In the genomic region with DNA sequence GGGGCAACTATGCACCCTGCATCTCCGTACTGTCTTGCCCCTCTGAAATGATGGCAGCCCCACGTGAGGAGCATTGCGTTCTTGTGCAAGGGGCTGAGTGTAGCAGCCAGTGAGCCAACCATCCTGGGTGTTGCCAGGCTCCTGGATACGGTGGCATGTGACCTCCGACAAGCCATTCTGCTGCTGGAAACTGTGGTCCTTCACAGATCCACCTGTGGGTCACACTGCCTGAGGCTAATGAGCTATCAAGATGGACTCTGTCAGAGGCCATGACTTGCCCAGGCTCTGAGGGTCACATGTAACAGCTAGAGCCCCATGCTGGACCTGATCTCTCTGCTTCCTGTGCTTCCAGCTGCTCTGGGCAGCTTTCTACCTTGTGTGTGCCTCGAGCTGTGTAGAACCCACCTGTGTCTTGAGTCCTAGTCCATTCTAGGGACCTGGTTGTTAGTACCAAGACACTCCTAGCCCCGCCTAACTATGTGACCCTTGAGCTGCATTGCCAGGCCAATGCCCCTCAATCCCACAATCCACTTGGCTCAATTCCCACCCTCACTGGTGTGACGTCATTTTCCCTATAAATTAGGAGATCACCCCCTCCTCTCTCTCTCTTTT, we compare ENCODE assay signal across 14 mouse cellular contexts. TPM values are rescaled to one million over a fixed set of nuclear protein-coding genes. Genes with fewer than 3 reads are reported as not detected.
DNase-seq lines count a peak whose midpoint lies in the region; ATAC-seq and TF ChIP-seq lines count a peak whose summit lies in the region.
"Had no signal": no experiment of that assay in that cellular context is flagged by ENCODE, and none has a peak within 500 bp of the region (broad histone marks: within the 10 kb centered on the region; RNA-seq: fewer than 3 reads in every experiment).

No protein-coding gene starts in this region.

- H3K9me3 ChIP-seq in forebrain, embryonic 13.5 days (replicated peaks) = no peaks in the 10 kb centered on the region
- no peaks in the 10 kb centered on the region for H3K9me3 ChIP-seq in forebrain, embryonic 10.5 days
- H3K9me3 ChIP-seq in MEL (replicated peaks; ENCODE audit: insufficient read depth, low read length) = no peaks in the 10 kb centered on the region
- H3K9me3 ChIP-seq in hindbrain, postnatal 0 days (ENCODE audit: low read length) = no peaks in the 10 kb centered on the region
- H3K9me3 ChIP-seq in midbrain, embryonic 14.5 days (ENCODE audit: control insufficient read depth, low read length) = no peaks in the 10 kb centered on the region
- H3K9me3 ChIP-seq: embryonic facial prominence, embryonic 12.5 days; heart, embryonic 13.5 days had no signal

- 0 out of 2 replicates have a peak overlapping the region, but pooled peaks have one; percentile 3 for H3K4me3 ChIP-seq in forebrain, embryonic 13.5 days
- H3K4me3 ChIP-seq in forebrain, embryonic 10.5 days = no peak overlapping the region
- no peak overlapping the region for H3K4me3 ChIP-seq in MEL (ENCODE audit: control insufficient read depth in 1 of 2, insufficient read depth in 1 of 2, low read depth in 2 of 2, low read length in 2 of 2)
- H3K4me3 ChIP-seq in hindbrain, postnatal 0 days (ENCODE audit: low read length) = no peak overlapping the region
- H3K4me3 ChIP-seq in midbrain, embryonic 14.5 days (replicated peaks; ENCODE audit: low read depth, low read length) = 0 out of 2 replicates have a peak overlapping the region, but pooled peaks have one; percentile 7
- H3K4me3 ChIP-seq: embryonic facial prominence, embryonic 12.5 days; heart, embryonic 13.5 days had no signal

- peaks cover 48% of the 10 kb centered on the region for H3K4me1 ChIP-seq in forebrain, embryonic 13.5 days
- peaks cover 33% of the 10 kb centered on the region for H3K4me1 ChIP-seq in forebrain, embryonic 10.5 days
- peaks cover 2 to 19% of the 10 kb centered on the region in 2 experiments for H3K4me1 ChIP-seq in MEL (ENCODE audit: control insufficient read depth in 1 of 2, insufficient read depth in 2 of 2, low read length in 2 of 2)
- H3K4me1 ChIP-seq in hindbrain, postnatal 0 days (ENCODE audit: insufficient read depth, low read length) = peaks cover 8% of the 10 kb centered on the region; the same call in 1 of the 2 replicates
- H3K4me1 ChIP-seq in midbrain, embryonic 14.5 days (ENCODE audit: control insufficient read depth, insufficient read depth, low read length) = peaks cover 20% of the 10 kb centered on the region

- H3K27ac ChIP-seq in forebrain, embryonic 13.5 days = no peak overlapping the region
- H3K27ac ChIP-seq in forebrain, embryonic 10.5 days = no peak overlapping the region
- peak overlapping the region; percentile 34; the same call in 1 of the 2 replicates for H3K27ac ChIP-seq in MEL (ENCODE audit: control insufficient read depth, low read depth, low read length)
- no peak overlapping the region for H3K27ac ChIP-seq in hindbrain, postnatal 0 days
- H3K27ac ChIP-seq in midbrain, embryonic 14.5 days (replicated peaks; ENCODE audit: low read depth, low read length) = no peak overlapping the region
- H3K27ac ChIP-seq: embryonic facial prominence, embryonic 12.5 days; heart, embryonic 13.5 days had no signal

- H3K36me3 ChIP-seq in forebrain, embryonic 13.5 days (ENCODE audit: poor library complexity, severe bottlenecking) = peaks cover 50% of the 10 kb centered on the region
- H3K36me3 ChIP-seq in forebrain, embryonic 10.5 days (replicated peaks) = peaks cover 52% of the 10 kb centered on the region
- peaks cover 0 to 8% of the 10 kb centered on the region in 2 experiments; a peak in 2 of 4 replicates for H3K36me3 ChIP-seq in MEL (ENCODE audit: control insufficient read depth in 1 of 2, insufficient read depth in 2 of 2, low read length in 2 of 2)
- H3K36me3 ChIP-seq in hindbrain, postnatal 0 days (ENCODE audit: insufficient read depth, low read length) = peaks cover 33% of the 10 kb centered on the region
- peaks cover 58% of the 10 kb centered on the region for H3K36me3 ChIP-seq in midbrain, embryonic 14.5 days (ENCODE audit: control insufficient read depth, insufficient read depth, low read length)
- H3K36me3 ChIP-seq: embryonic facial prominence, embryonic 12.5 days; heart, embryonic 13.5 days had no signal

- no peaks in the 10 kb centered on the region for H3K27me3 ChIP-seq in forebrain, embryonic 13.5 days
- peaks cover 26% of the 10 kb centered on the region for H3K27me3 ChIP-seq in forebrain, embryonic 10.5 days (ENCODE audit: poor library complexity, severe bottlenecking)
- H3K27me3 ChIP-seq in MEL (ENCODE audit: control insufficient read depth in 1 of 2, insufficient read depth in 2 of 2, low read length in 2 of 2) = no peaks in the 10 kb centered on the region
- no peaks in the 10 kb centered on the region for H3K27me3 ChIP-seq in hindbrain, postnatal 0 days (ENCODE audit: insufficient read depth, low read length)
- no peaks in the 10 kb centered on the region for H3K27me3 ChIP-seq in midbrain, embryonic 14.5 days (ENCODE audit: control insufficient read depth, insufficient read depth, low read length)

- H3K9ac ChIP-seq in forebrain, embryonic 13.5 days = 0 out of 2 replicates have a peak overlapping the region, but pooled peaks have one; percentile 16
- H3K9ac ChIP-seq in MEL (ENCODE audit: control insufficient read depth, low read depth, low read length, poor library complexity, severe bottlenecking) = no peak overlapping the region
- no peak overlapping the region for H3K9ac ChIP-seq in hindbrain, postnatal 0 days (replicated peaks; ENCODE audit: low read length)
- H3K9ac ChIP-seq in midbrain, embryonic 14.5 days (replicated peaks; ENCODE audit: low read length) = peak overlapping the region; percentile 14; the same call in 1 of the 2 replicates
- H3K9ac ChIP-seq: embryonic facial prominence, embryonic 12.5 days; heart, embryonic 13.5 days; lung, embryonic 14.5 days had no signal

- H3K4me2 ChIP-seq in forebrain, embryonic 13.5 days = peak overlapping the region; percentile 41
- peak overlapping the region; percentile 33; the same call in 1 of the 2 replicates for H3K4me2 ChIP-seq in hindbrain, postnatal 0 days (ENCODE audit: low read depth, low read length)
- H3K4me2 ChIP-seq in midbrain, embryonic 14.5 days (ENCODE audit: low read length) = peak overlapping the region; percentile 95
- H3K4me2 ChIP-seq: embryonic facial prominence, embryonic 12.5 days; heart, embryonic 13.5 days; lung, embryonic 14.5 days had no signal

- TF ChIP-seq CTCF in MEL (IDR thresholded peaks at IDR 0.05 in 2 of 3, conservative IDR thresholded peaks at IDR 0.05 in 1 of 3; ENCODE audit: control insufficient read depth in 1 of 3, insufficient read depth in 1 of 3, low read depth in 2 of 3, low read length in 3 of 3, poor library complexity in 1 of 3, severe bottlenecking in 1 of 3) = no peak
- no peak for TF ChIP-seq CTCF in hindbrain, postnatal 0 days (IDR thresholded peaks at IDR 0.05; ENCODE audit: low read depth)

- TF ChIP-seq RAD21 in MEL (IDR thresholded peaks at IDR 0.05; ENCODE audit: low read depth, low read length) = no peak

- no peak for ATAC-seq in forebrain, embryonic 13.5 days
- no peak for ATAC-seq in hindbrain, postnatal 0 days
- ATAC-seq in midbrain, embryonic 14.5 days (ENCODE audit: low FRiP score, low TSS enrichment) = no peak
- ATAC-seq in CD4-positive, CD25-positive, alpha-beta regulatory T cell, adult 4 months = no peak

- DNase-seq in forebrain, embryonic 10.5 days (ENCODE audit: extremely low spot score, low spot score) = no peak
- peak; percentile 32 for DNase-seq in MEL (ENCODE audit: low read depth, low spot score)
- no peak for DNase-seq in hindbrain, postnatal 0 days (ENCODE audit: low spot score)
- no peak for DNase-seq in midbrain, embryonic 14.5 days
- no peak for DNase-seq in left cerebral cortex, postnatal 25 days (ENCODE audit: low spot score in 2 of 2)
- no peak for DNase-seq in gastrocnemius, postnatal 14 days
- DNase-seq: lung, embryonic 14.5 days; retina, postnatal 1 day had no signal

- no peak for TF ChIP-seq POLR2A in MEL (IDR thresholded peaks at IDR 0.05; ENCODE audit: control insufficient read depth in 1 of 2, insufficient read depth in 1 of 2, low read depth in 1 of 2, low read length in 2 of 2, poor library complexity in 1 of 2)

- no peaks in the 10 kb centered on the region for H3K79me2 ChIP-seq in MEL (ENCODE audit: control insufficient read depth, insufficient read depth, low read length, poor library complexity)

- no peak for TF ChIP-seq EP300 in MEL (IDR thresholded peaks at IDR 0.05; ENCODE audit: low read depth in 1 of 2, low read length in 2 of 2)

- 82% methylated on average over 8 of the region's 8 CpGs for WGBS in forebrain, embryonic 13.5 days
- WGBS in forebrain, embryonic 10.5 days = 87% methylated on average over 8 of the region's 8 CpGs
- whole genome bisulfite sequencing in hindbrain, postnatal 0 days = 66% methylated on average over 8 of the region's 8 CpGs
- WGBS in midbrain, embryonic 14.5 days = 75% methylated on average over 8 of the region's 8 CpGs

- intact Hi-C loops in left cerebral cortex, postnatal 25 days (cut with DNase I) = no loop called here
- intact Hi-C loops in gastrocnemius, postnatal 14 days (cut with DNase I; ENCODE audit: low total_unique reads) = no loop called here

RNA-seq across cellular contexts. Expression of a gene that starts 5.8 kb away (rescaled TPM):
- 1,305 and 1,381 TPM in 2 replicates for polyA plus RNA-seq in forebrain, embryonic 13.5 days (2015; fragmentation: Nextera tagmentation; extraction: Ambion mirVana)
- 205 and 261 TPM in 2 replicates for polyA plus RNA-seq in forebrain, embryonic 10.5 days (2016; fragmentation: Nextera tagmentation; extraction: Ambion mirVana)
- 0.69 TPM in 2 replicates for total RNA-seq in MEL (2012; rRNA removed)
- polyA plus RNA-seq in MEL (2012; ENCODE audit: insufficient read depth in 1 of 2, insufficient read length in 2 of 2, low read depth in 1 of 2, low replicate concordance in 2 of 2, missing spikeins in 1 of 2) = 1 to 10 TPM in 1 of 2 experiments, not detected in 1; 1.4 TPM
- 3,792 and 3,923 TPM in 2 replicates for total RNA-seq in hindbrain, postnatal 0 days (2014; rRNA removed)
- polyA plus RNA-seq in hindbrain, postnatal 0 days (2015; fragmentation: Nextera tagmentation; extraction: Ambion mirVana) = 1,431 and 1,610 TPM in 2 replicates
- 2,028 and 2,035 TPM in 2 replicates for polyA plus RNA-seq in midbrain, embryonic 14.5 days (2014; fragmentation: Nextera tagmentation; extraction: Ambion mirVana)
- 100 to 1,000 TPM; 447 to 452 TPM for total RNA-seq in left cerebral cortex, postnatal 25 days (2021)
- polyA plus RNA-seq in CD4-positive, CD25-positive, alpha-beta regulatory T cell, adult 4 months (2017; shearing (Covaris generic)) = 1 to 10 TPM in 1 of 2 experiments, not detected in 1; 1.2 TPM
- total RNA-seq in gastrocnemius, postnatal 14 days (2021) = under 1 TPM in 1 of 2 experiments, not detected in 1; 0.16 TPM

RNA-seq across cellular contexts. Expression of a gene that starts 6.3 kb away (rescaled TPM):
- 38.9 and 41.2 TPM in 2 replicates for polyA plus RNA-seq in forebrain, embryonic 13.5 days (2015; fragmentation: Nextera tagmentation; extraction: Ambion mirVana)
- polyA plus RNA-seq in forebrain, embryonic 10.5 days (2016; fragmentation: Nextera tagmentation; extraction: Ambion mirVana) = 45.9 and 49.9 TPM in 2 replicates
- 23.8 and 26.0 TPM in 2 replicates for total RNA-seq in MEL (2012; rRNA removed)
- polyA plus RNA-seq in MEL (2012; ENCODE audit: insufficient read depth in 1 of 2, insufficient read length in 2 of 2, low read depth in 1 of 2, low replicate concordance in 2 of 2, missing spikeins in 1 of 2) = 10 to 100 TPM in 1 of 2 experiments, not detected in 1; 34.0 TPM
- total RNA-seq in hindbrain, postnatal 0 days (2014; rRNA removed) = 46.3 and 62.7 TPM in 2 replicates
- polyA plus RNA-seq in hindbrain, postnatal 0 days (2015; fragmentation: Nextera tagmentation; extraction: Ambion mirVana) = 37.9 and 38.8 TPM in 2 replicates
- 42.0 and 48.2 TPM in 2 replicates for polyA plus RNA-seq in midbrain, embryonic 14.5 days (2014; fragmentation: Nextera tagmentation; extraction: Ambion mirVana)
- 10 to 100 TPM; 67.6 to 68.8 TPM for total RNA-seq in left cerebral cortex, postnatal 25 days (2021)
- polyA plus RNA-seq in CD4-positive, CD25-positive, alpha-beta regulatory T cell, adult 4 months (2017; shearing (Covaris generic)) = 10 to 100 TPM in 1 of 2 experiments, 1 to 10 TPM in 1; 6.9 to 14.2 TPM
- total RNA-seq in gastrocnemius, postnatal 14 days (2021) = 10 to 100 TPM; 36.2 to 36.3 TPM

RNA-seq across cellular contexts. Expression of a gene that starts 10.1 kb away (rescaled TPM):
- polyA plus RNA-seq in forebrain, embryonic 13.5 days (2015; fragmentation: Nextera tagmentation; extraction: Ambion mirVana) = 0.15 and 0.27 TPM in 2 replicates
- 0.06 and 0.07 TPM in 2 replicates for polyA plus RNA-seq in forebrain, embryonic 10.5 days (2016; fragmentation: Nextera tagmentation; extraction: Ambion mirVana)
- total RNA-seq in MEL (2012; rRNA removed) = 0.31 and 0.36 TPM in 2 replicates
- polyA plus RNA-seq in MEL (2012; ENCODE audit: insufficient read depth in 1 of 2, insufficient read length in 2 of 2, low read depth in 1 of 2, low replicate concordance in 2 of 2, missing spikeins in 1 of 2) = under 1 TPM in 1 of 2 experiments, not detected in 1; 0.45 TPM
- not detected in 2 replicates for total RNA-seq in hindbrain, postnatal 0 days (2014; rRNA removed)
- 0.05 and 0.08 TPM in 2 replicates for polyA plus RNA-seq in hindbrain, postnatal 0 days (2015; fragmentation: Nextera tagmentation; extraction: Ambion mirVana)
- 0.24 and 0.28 TPM in 2 replicates for polyA plus RNA-seq in midbrain, embryonic 14.5 days (2014; fragmentation: Nextera tagmentation; extraction: Ambion mirVana)
- under 1 TPM in 1 of 2 experiments, not detected in 1; 0.09 TPM for total RNA-seq in left cerebral cortex, postnatal 25 days (2021)
- polyA plus RNA-seq in CD4-positive, CD25-positive, alpha-beta regulatory T cell, adult 4 months (2017; shearing (Covaris generic)) = under 1 TPM in 1 of 2 experiments, not detected in 1; 0.17 TPM
- total RNA-seq in gastrocnemius, postnatal 14 days (2021) = not detected
- polyA plus RNA-seq: heart, embryonic 13.5 days; intestine, embryonic 14.5 days; lung, embryonic 14.5 days; spleen, adult 2 months had no signal

RNA-seq across cellular contexts. Expression of a gene that starts 43.5 kb away (rescaled TPM):
- polyA plus RNA-seq in forebrain, embryonic 13.5 days (2015; fragmentation: Nextera tagmentation; extraction: Ambion mirVana) = 190 and 207 TPM in 2 replicates
- polyA plus RNA-seq in forebrain, embryonic 10.5 days (2016; fragmentation: Nextera tagmentation; extraction: Ambion mirVana) = 146 and 151 TPM in 2 replicates
- 107 TPM in 2 replicates for total RNA-seq in MEL (2012; rRNA removed)
- polyA plus RNA-seq in MEL (2012; ENCODE audit: insufficient read depth in 1 of 2, insufficient read length in 2 of 2, low read depth in 1 of 2, low replicate concordance in 2 of 2, missing spikeins in 1 of 2) = 100 to 1,000 TPM in 1 of 2 experiments, not detected in 1; 327 TPM
- 540 and 551 TPM in 2 replicates for total RNA-seq in hindbrain, postnatal 0 days (2014; rRNA removed)
- polyA plus RNA-seq in hindbrain, postnatal 0 days (2015; fragmentation: Nextera tagmentation; extraction: Ambion mirVana) = 407 and 411 TPM in 2 replicates
- polyA plus RNA-seq in midbrain, embryonic 14.5 days (2014; fragmentation: Nextera tagmentation; extraction: Ambion mirVana) = 254 and 294 TPM in 2 replicates
- total RNA-seq in left cerebral cortex, postnatal 25 days (2021) = 100 to 1,000 TPM; 568 to 614 TPM
- 10 to 100 TPM; 83.1 to 91.9 TPM for polyA plus RNA-seq in CD4-positive, CD25-positive, alpha-beta regulatory T cell, adult 4 months (2017; shearing (Covaris generic))
- total RNA-seq in gastrocnemius, postnatal 14 days (2021) = 100 to 1,000 TPM; 140 to 162 TPM

Comparison
In these comparisons a context has a peak if more than half of its experiments do, and no peak if none do; other contexts are left out.
1. H3K4me3 ChIP-seq: peak in forebrain, embryonic 13.5 days (single experiment) and midbrain, embryonic 14.5 days (single experiment); none in forebrain, embryonic 10.5 days (single experiment), MEL (0 of 2) and hindbrain, postnatal 0 days (single experiment).
2. H3K4me2 ChIP-seq: peak in every context shown above with its lines; median percentile 95 in midbrain, embryonic 14.5 days; 41 in forebrain, embryonic 13.5 days; 33 in hindbrain, postnatal 0 days.
3. H3K9ac ChIP-seq: peak in forebrain, embryonic 13.5 days (single experiment) and midbrain, embryonic 14.5 days (single experiment); none in MEL (single experiment) and hindbrain, postnatal 0 days (single experiment).
4. RNA of a gene that starts 5.8 kb away (polyA plus RNA-seq): 2,028 to 2,035 TPM in midbrain, embryonic 14.5 days, 1,431 to 1,610 TPM in hindbrain, postnatal 0 days, 1,305 to 1,381 TPM in forebrain, embryonic 13.5 days and 205 to 261 TPM in forebrain, embryonic 10.5 days; 1.4 TPM in MEL and 1.2 TPM in CD4-positive, CD25-positive, alpha-beta regulatory T cell, adult 4 months; every median in the first group is over 10 times any median in the second.